Mouse (Mus musculus): ENCODE results near the gene Adamts14.

Adamts14 gene

DNA sequence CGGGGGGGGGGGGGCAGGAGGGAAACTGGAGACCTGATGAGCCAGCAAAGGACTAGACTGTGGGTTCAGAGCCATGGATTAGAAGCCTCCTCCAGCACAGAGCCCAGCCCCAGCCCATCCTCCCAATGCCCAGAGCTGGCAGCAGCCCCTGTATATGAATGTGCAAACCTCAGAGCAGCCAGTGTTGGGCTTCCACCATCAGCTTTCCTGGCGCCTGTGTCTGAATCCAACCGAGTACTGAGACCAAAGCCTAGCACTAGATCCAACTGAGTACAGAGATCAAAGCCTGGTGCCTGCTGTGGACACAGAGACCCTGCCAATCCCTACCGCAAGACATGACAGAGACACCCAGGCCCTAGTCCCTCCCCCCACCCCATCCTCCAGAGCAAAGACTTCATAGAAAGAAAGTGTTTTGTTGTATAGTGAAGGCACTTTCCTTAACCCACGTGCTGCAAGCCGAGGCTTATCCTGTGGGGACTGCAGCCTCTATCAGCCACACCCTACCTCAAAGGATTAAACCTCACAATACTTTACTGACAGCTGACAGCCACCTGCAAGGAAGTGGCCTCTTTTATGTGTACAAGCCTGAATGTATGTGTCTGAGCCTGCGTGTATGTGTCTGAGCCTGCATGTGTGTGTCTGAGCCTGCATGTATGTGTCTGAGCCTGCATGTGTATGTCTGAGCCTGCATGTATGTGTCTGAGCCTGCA, 40.2 kb downstream of the Adamts14 start:
- DNase-seq (ENCODE audit: low spot score): no peak

DNA sequence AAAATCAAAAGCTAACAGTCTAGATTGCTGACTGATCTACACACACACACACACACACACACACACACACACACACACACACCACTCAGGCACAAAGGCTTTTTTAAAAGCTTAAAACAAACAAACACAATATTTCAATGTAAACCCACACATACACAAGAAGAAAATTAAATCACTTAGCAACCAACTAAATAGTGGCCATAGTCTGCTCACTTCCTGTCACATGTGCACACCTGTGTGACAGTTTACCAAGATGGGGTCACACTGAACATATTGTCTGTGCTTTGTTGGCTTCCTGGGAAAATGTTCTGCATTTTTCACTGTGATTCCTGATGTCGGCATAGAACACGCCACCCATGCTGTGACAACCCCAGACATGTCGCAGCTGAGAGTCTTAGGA, 41.5 kb downstream of the Adamts14 start:
- no peak for DNase-seq (ENCODE audit: low spot score)

DNA sequence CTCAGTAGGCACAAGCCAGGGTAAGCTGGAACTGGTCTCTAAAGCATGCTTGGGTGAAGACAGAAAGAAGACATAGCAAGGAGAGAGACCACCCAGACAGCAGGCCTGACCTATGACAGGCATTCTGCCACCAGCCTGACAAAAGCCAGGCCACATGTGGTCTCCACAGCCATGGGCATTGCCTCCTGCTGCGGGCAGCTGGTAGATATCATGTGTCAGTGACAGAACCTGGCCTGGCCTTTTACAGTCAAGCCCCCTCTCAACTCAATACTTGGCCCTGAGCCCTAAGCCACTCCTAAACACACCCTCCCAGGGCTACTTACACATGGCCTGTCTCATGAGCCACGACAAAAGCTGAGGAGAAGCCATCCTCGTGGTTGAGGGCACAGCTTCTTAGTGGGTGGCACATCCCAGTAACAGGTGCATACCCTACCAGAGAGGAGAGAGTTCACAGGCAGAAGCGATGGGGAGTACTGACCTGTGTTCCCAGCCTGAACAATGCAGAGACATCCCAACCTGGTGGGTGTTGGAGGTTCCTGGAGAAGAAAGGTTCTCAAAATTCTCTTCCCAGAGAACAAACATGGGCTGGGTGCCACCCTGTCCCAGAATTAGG, 46.3 kb downstream of the Adamts14 start:
- peak; percentile 21 for DNase-seq (ENCODE audit: low spot score)

DNA sequence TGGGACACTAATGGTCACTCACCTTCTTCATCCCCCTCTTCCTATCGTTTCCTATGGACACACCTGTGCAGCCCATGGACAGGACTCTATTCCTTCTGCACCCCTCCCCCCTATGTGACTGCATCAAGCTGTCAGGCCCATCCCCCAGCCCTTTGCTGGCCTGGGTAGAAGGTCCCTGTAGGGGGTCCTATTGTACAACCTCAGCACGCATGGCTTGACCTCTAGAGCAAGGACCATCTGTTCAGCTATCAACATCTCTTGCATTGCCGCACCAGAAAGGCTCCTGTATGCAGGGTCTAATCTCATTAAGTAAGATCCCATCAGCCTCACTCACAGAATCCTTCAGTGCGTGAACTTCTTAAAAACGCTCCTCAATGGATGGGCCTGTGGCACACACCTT, 47.5 kb downstream of the Adamts14 start:
- DNase-seq (ENCODE audit: low spot score): no peak

DNA sequence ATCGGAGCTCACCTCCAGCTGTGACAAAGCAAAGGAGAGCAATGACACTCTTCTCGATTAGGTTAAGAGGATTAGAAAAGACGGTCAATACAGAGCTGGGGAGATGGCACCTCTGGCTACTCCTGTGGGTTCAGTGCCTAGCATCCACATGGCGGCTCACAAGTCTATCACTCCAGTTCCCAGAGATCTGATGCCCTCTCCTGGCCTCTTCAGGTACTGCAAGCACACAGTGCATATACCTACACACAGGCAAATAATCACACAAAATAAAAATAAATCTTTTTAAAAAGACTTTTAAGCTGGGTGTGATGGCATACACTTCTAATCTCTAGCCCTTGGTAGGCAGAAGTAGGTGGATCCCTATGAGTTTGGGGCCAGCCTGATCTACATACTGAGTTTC, 53.9 kb downstream of the Adamts14 start:
- DNase-seq (ENCODE audit: low spot score): no peak

DNA sequence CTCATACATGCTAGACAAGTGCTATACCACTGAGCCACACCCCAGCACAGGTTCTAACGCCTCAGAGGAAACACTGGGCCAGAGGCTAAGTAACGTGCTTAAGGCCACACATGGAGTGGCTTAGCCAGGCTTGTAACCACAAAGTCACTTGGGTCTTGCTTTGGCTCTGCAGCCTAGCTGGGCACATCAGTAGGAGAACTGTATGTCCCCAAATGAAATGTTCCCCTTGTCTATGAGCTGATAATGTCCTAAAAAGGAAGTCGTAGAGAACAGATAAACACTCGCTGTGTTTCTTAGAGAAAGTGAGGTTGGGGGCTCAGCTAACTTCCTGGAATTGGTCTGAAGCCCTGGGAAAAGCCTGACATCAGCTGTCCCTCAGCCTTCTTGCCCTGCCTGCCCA, 57.1 kb downstream of the Adamts14 start:
- DNase-seq (ENCODE audit: low spot score): no peak

DNA sequence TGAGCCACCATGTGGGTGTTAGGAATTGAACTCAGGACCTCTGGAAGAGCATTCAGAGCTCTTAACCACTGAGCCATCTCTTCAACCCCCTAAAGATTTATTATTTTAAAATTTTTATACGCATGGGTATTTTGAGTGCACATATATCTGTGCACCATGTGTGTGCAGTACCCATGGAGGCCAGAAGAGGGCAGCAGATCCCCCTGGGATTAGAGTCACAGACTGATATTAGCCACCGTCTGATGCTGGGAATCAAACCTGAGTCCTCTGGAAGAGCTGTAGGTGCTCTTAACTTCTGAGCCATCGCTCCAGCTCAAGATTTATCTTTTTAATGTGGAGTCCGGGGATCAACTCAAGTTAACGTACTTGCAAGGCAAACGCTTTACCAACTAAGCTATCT, 57.6 kb downstream of the Adamts14 start:
- no peak for DNase-seq (ENCODE audit: low spot score)

DNA sequence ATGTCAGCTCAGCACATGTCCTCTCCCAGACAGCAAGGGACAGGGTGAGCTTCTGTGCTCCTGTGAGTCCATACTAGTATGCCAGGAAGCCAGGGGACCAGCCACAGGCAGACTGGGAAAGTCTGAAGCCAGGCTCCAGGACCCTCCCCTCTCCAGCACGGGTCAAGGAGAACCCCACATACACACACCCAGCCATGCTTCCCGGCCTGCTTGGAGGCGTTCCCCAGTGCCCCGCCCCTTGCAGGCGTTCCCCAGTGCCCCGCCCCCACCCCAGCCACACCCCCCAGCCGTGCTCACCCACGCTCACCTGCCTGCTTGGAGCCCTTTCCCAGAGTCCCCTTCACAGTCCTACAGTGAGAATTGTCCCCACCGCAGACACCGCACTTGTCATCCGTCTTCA, 60.4 kb downstream of the Adamts14 start:
- no peak for DNase-seq (ENCODE audit: low spot score)

DNA sequence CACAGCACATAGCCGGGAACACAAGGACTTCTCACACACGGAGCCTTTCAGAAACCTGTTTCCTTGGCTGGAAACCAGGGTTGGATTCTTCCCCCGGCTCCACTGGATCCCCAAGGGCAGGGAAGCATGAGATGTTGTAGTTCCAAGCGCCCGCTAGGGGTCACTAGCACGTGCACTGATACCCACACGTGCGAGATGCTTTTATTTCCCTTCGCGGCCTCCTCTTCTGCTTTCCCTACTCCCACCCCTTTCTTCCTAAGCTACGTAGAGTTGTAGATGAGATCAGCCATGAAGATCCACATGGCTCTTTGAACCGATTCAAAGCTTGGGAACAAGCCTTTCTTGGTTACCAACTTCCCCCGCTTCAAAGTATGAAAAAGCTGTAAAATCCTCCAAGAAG, 61.5 kb downstream of the Adamts14 start:
- peak; percentile 89 for DNase-seq (ENCODE audit: low spot score)

DNA sequence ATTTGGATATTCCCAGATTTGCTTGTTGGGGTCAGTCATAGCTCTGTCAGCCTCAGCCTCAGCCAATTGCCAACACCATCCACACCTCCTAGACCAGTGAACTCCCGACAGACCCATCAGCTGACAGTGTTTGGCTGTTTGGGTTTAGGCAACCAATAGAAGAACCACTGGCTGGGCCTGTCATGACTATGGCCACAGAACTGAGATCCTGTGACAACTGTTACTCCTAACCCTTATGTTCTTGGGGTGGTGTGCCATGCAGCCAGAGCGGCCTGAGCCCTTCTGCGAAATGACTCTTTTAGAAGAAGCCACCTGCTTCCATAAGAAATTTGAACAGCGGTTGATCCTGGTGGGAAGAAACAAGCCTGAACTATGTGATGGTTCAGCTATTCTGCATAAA, 62.1 kb downstream of the Adamts14 start:
- DNase-seq (ENCODE audit: low spot score): no peak

DNA sequence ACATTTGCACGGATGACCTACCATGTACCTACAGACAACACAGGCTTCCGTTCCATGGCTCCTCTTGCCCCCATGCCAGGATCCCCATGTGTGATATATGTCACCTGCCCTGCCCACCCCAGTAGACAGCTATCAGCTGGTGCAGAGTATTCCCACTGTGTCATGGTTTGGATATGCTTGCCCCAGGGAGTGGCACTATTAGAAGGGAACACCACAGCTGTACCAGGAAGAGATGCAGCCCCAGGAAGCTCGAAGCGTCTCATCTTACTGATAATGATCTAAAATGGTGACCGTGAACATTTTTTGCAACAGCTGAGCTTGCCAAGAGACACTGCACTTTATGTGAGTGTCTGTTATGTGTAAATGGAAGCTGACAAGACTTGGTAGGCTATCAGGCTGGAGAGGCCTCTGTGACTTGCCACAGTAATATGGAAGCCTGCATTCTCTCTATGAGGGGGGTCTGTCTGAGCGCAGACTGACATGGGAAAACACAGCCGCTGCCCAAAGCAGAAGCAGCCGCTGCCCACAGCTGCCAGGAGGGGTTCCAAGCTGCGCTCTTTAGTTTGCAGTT, 65.0 kb downstream of the Adamts14 start:
- no peak for DNase-seq (ENCODE audit: low spot score)

DNA sequence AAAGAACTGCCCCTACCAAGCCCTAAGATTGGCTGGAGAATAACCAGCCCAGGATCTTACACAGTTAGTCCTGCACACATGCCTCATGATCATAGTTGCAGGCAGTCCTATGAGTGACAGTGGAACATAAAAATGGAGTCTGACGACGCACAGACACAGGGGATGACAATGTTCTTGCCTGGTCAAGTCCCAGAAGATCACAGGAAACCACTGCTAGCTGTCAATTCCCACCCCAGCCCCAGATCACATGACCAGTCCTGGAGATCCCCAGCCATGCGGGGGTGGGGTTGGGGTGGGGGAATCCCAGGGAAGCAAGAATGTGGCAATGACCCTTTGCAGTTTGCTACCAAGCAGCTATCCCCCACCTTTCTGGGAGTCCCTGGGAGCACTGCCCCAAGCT, 69.3 kb downstream of the Adamts14 start:
- no peak for DNase-seq (ENCODE audit: low spot score)

DNA sequence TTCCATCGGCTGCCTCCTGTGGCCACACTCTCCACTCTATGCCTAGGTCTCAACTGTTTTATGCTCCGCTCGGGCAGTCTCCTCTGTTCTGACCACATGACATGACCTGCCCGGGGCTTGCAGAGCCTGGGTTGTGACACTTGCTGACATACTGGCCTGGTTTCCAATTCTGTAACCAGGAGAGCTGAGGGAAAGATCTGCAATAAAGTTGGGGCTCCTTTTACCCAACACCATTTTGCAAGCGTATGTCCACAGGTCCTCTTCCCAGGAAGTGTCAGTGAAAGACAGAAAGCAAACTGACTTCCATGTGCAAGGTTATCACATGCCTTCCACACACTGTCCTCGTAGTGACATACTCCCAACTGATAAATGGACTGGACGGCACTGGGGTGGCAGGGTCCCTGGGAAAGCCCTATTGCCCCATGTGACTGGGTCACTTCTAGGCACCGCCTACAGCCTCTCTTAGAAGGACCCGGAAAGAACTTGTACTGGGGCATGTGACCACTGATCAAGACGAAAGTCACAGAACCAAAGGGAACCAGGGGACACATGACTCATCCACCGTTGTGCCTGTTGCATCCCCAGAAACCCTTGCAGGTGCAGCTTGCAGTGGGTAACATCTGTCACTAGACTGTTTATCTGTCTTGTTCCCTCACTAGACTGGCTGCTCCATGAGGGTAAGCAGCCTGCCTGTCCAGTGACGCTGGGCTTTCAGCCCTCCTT, 71.5 kb downstream of the Adamts14 start:
- no peak for DNase-seq (ENCODE audit: low spot score)

DNA sequence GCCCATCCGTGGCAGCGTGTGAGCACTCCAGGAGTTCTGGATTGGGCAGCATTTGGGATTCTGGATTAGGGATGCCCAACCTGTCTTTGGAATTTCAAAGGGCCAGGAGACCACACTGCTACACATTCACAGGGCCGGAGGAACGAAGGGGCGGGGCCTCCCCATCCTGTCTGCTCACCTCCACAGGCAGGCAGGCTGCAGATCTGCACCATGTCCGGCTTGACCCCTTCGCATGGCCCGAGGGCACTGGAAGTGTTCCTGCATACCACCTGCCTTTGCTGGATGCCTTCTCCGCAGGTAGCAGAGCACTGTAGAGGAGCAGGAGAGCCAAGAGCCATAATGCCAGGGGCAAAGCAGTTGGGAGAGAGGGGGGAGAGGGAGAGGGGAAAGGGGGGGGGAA, 72.2 kb downstream of the Adamts14 start:
- DNase-seq (ENCODE audit: low spot score): no peak

DNA sequence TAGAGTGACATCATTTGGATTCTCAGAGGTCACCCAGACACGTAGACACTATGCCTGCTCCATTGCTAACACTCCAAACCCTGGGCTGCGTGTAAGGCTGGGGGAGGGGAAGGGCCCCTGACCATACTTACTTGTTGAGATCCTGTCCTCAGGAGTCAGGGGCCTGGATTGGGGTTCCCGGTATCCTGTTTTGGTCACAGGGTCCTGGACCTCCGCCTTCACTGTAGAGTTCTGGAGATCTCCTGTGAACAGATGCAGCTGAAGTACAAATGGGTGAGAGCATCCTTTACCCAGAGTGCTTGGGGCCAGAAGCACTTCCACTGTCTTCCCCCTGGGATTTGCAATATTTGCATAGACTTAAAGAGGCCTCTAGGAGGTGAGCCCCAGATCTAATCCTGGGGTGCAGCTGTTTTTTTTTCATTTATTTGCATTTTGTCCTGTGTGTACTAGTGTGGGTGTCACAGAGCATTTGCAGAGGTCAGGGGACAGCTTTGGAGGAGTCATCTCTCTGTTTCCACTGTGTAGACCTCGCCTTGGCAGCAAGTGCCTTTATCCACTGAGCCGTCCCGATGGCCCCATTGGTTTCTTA, 72.9 kb downstream of the Adamts14 start:
- no peak for DNase-seq (ENCODE audit: low spot score)

DNA sequence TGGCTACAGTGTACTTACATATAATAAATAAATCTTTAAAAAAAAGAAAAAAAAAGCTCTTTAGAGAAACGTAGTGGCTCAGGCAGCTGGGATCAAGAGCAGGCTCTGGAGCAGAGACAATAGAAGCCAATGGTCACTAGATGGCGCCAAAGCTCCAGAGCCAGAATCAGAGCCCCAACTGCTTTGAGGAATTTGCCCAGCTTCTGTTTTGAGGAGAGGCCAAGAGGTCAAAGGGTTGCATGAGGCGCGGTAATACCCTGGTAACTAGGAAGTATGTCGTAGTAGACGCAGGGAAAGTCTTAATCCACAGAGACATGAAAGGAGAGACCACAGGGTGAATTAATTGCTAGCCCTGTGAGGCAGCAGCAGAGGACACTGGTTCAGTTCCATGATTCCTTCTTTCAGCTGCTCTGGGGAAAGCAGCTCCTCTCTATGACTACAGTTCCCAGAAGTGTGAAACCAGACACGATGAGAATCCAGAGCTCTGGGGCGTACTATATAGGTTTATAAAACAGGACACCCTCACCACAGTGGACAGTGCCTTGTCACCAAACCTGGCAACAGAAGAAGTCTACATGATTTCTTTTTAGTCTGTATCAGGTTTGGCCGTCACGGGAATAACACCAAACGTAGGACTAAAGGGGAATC, 73.5 kb downstream of the Adamts14 start:
- DNase-seq (ENCODE audit: low spot score): peak; percentile 97

DNA sequence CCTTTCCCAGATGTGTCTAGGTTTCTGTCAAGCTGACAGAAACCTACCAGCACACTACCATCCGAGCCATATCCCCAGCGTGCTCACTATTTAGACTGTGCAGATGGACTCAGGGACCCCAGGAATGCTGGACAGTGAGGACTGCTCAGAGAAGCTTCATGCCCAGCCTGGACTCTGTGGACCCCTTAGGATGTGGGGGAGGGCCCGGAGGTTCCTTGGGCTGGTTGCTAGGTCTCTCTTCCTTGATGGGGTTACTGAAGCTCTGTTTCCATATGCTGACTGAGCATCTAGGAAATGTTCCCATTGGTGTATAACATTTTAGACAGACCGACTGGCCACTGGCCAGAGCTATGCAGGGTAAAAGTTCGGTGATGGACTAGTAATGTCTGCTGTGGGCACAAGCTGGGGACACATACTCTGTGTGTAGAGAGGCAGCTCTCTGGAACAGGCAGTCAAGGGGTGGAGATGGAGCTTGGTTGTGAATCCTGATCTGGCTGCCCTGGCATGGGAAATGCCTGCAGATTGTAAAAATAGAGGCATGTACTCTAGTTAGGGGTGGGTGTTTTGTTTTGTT, 77.4 kb downstream of the Adamts14 start:
- DNase-seq (ENCODE audit: low spot score): no peak

DNA sequence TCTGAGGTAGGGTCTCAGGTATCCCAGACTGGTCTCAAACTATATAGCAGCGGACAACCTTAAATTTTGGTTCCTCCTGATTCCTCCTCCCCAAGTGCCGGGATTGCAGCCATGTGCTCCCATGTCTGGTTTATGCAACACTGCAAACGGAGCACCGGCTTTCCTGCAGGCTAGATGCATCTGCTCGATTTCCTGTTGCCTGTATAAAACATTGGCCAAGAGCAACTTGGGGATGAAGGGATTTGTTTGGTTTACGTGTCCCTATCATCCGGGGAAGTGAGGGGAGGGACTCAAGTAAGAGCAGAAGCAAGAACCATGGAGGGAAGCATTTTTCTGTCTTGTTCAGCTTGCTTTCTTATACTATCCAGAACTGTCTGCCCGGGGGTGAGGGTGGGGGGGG, 78.0 kb downstream of the Adamts14 start:
- no peak for DNase-seq (ENCODE audit: low spot score)

DNA sequence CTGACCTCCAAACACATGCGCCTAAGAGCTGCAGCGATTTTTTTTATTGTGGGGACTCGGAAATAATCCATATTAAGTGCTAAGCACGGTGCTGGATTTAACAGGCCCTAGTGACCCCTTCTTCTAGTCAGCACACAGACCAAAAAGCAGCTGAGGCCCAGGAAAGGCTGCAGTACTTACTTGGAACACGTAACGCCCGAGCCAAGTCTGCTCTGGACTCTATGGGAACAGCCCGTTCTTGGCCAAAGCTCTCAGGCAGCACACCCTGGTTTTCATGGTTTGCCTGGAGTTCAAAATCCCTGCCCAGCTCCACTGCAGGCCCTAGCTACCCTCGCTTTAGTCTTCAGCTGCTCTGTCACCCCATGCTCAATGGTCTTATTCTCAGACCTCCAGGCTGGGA, 78.6 kb downstream of the Adamts14 start:
- no peak for DNase-seq (ENCODE audit: low spot score)

DNA sequence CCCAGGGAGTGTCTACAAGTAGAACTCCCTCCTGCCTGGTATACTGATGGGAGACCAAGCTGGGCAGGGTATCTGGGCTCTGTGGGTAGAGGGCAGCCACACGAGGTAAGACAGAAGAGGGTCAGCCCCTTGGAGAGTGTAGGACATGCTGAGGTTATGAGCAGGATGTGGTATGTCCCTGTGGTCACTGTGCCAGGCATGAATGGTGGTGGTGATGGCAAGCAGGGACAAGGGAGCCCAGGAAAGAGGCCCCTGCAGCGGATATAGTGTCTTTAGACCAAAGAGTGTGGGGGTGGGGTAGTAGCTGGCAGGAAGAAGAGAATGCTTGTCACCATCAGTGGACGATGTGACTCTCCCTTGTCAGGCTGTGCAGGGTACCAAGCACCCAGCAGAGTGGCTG, 85.2 kb downstream of the Adamts14 start:
- DNase-seq (ENCODE audit: low spot score): no peak

DNA sequence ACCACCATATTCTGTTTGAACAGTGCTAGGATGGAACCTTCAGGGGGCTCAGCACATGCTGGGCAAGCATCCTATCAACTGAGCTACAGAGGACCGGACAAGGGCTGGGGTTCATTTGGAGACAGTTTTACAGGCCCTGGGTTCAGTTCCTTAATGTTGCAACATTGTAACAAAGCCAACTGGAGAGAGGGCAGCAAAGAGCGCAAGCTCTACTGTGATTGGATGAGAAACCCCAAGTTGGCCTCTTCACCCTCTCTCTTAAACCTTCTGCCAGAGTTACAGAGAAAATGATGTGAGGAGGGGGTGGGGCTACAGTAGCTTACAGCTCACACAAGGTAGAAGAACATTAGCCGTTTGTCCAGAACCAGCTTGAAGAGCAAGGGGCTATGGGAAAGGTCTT, 86.2 kb downstream of the Adamts14 start:
- no peak for DNase-seq (ENCODE audit: low spot score)

DNA sequence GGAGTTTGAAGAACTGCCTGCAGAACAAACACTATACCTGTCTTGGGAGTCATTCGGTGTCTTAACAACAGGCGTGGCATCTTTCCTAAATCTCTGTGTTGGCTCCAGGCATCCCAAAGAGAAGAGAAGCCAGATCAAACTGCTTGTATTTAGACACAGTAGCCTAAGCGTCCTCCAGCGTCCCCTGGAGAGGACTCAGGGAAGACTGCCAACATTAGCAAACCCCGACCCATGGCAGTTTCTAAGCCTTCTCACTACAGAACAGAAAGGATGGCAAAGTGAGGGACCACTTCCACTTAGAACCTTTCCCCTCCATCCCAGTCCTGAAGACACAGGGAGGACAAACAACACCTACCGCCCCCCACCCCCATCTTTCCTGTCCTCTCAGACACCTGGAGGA, 93.3 kb downstream of the Adamts14 start:
- no peak for DNase-seq (ENCODE audit: low spot score)
